Comparison of ENCODE assay signal across 8 mouse cellular contexts in genomic region chr11:121388554-121388945, GRCm38 (mm10). TPM values are rescaled to one million over a fixed set of nuclear protein-coding genes. Genes with fewer than 3 reads are reported as not detected.
DNase-seq lines count a peak whose midpoint lies in the region; ATAC-seq and TF ChIP-seq lines count a peak whose summit lies in the region.

No protein-coding gene starts in this region.

- H3K9me3 ChIP-seq in kidney, embryonic 15.5 days (replicated peaks), result no peaks in the 10 kb centered on the region
- H3K9me3 ChIP-seq in embryonic facial prominence, embryonic 14.5 days (ENCODE audit: control insufficient read depth, low read length), result no peaks in the 10 kb centered on the region
- H3K9me3 ChIP-seq in intestine, embryonic 15.5 days, result no peaks in the 10 kb centered on the region

- peaks cover 16% of the 10 kb centered on the region for H3K4me1 ChIP-seq in kidney, embryonic 15.5 days
- peaks cover 6% of the 10 kb centered on the region; the same call in 1 of the 2 replicates for H3K4me1 ChIP-seq in embryonic facial prominence, embryonic 14.5 days (ENCODE audit: control insufficient read depth, insufficient read depth, low read length)
- peaks cover 11% of the 10 kb centered on the region for H3K4me1 ChIP-seq in intestine, embryonic 15.5 days (replicated peaks)

- H3K4me3 ChIP-seq in kidney, embryonic 15.5 days (replicated peaks), result peak overlapping the region; percentile 72
- H3K4me3 ChIP-seq in embryonic facial prominence, embryonic 14.5 days (ENCODE audit: low read depth, low read length), result peak overlapping the region; percentile 74
- peak overlapping the region; percentile 57 for H3K4me3 ChIP-seq in intestine, embryonic 15.5 days (replicated peaks)
- H3K4me3 ChIP-seq in myocyte, result peak overlapping the region; percentile 26

- DNase-seq in kidney, postnatal 4 days, result no peak
- no peak for DNase-seq in embryonic facial prominence, embryonic 14.5 days (ENCODE audit: low spot score)
- no peak for DNase-seq in gastrocnemius, adult 8-10 months (ENCODE audit: low spot score in 2 of 2)
- DNase-seq in urinary bladder, adult 18-20 months (ENCODE audit: low spot score in 2 of 2), result no peak
- no peak for DNase-seq in cerebellum, postnatal 4 days (ENCODE audit: low spot score in 2 of 2)

- H3K4me2 ChIP-seq in kidney, embryonic 15.5 days, result peak overlapping the region; percentile 95
- peak overlapping the region; percentile 68 for H3K4me2 ChIP-seq in embryonic facial prominence, embryonic 14.5 days (ENCODE audit: low read depth, low read length)
- peak overlapping the region; percentile 92 for H3K4me2 ChIP-seq in intestine, embryonic 15.5 days (replicated peaks)
- peak overlapping the region; percentile 76 for H3K4me2 ChIP-seq in myocyte (ENCODE audit: low read depth)

- 0 out of 2 replicates have a peak overlapping the region, but pooled peaks have one; percentile 56 for H3K27ac ChIP-seq in kidney, embryonic 15.5 days
- H3K27ac ChIP-seq in embryonic facial prominence, embryonic 14.5 days (replicated peaks; ENCODE audit: low read depth, low read length), result peak overlapping the region; percentile 39; the same call in 1 of the 2 replicates
- H3K27ac ChIP-seq in intestine, embryonic 15.5 days, result no peak overlapping the region

- ATAC-seq in kidney, embryonic 15.5 days (replicated peaks; ENCODE audit: low FRiP score), result no peak
- ATAC-seq in embryonic facial prominence, embryonic 14.5 days (ENCODE audit: low read depth), result no peak; the same call in 1 of the 2 replicates
- peak; percentile 29 for ATAC-seq in intestine, embryonic 15.5 days

- WGBS in kidney, embryonic 15.5 days, result 6% methylated on average over 6 of the region's 6 CpGs
- WGBS in embryonic facial prominence, embryonic 14.5 days, result 5% methylated on average over 6 of the region's 6 CpGs
- 14% methylated on average over 6 of the region's 6 CpGs for WGBS in intestine, embryonic 15.5 days

- H3ac ChIP-seq in myocyte (ENCODE audit: control insufficient read depth, insufficient read length), result peak overlapping the region; percentile 3

- peaks cover 6% of the 10 kb centered on the region for H3K27me3 ChIP-seq in kidney, embryonic 15.5 days
- H3K27me3 ChIP-seq in embryonic facial prominence, embryonic 14.5 days (replicated peaks; ENCODE audit: control insufficient read depth, insufficient read depth, low read length), result no peaks in the 10 kb centered on the region
- H3K27me3 ChIP-seq in intestine, embryonic 15.5 days (replicated peaks), result no peaks in the 10 kb centered on the region
- no peaks in the 10 kb centered on the region for H3K27me3 ChIP-seq in myocyte (ENCODE audit: control insufficient read depth, insufficient read depth, insufficient read length)

- H3K36me3 ChIP-seq in kidney, embryonic 15.5 days, result no peaks in the 10 kb centered on the region
- no peaks in the 10 kb centered on the region for H3K36me3 ChIP-seq in embryonic facial prominence, embryonic 14.5 days (ENCODE audit: control insufficient read depth, insufficient read depth, low read length)
- H3K36me3 ChIP-seq in intestine, embryonic 15.5 days, result no peaks in the 10 kb centered on the region
- no peaks in the 10 kb centered on the region for H3K36me3 ChIP-seq in myocyte (ENCODE audit: control insufficient read depth, insufficient read depth)

- H3K79me2 ChIP-seq in myocyte (ENCODE audit: control insufficient read depth, insufficient read depth), result no peaks in the 10 kb centered on the region

- no peak overlapping the region for H3K9ac ChIP-seq in kidney, embryonic 15.5 days
- 0 out of 2 replicates have a peak overlapping the region, but pooled peaks have one; percentile 8 for H3K9ac ChIP-seq in embryonic facial prominence, embryonic 14.5 days (ENCODE audit: low read depth, low read length)
- H3K9ac ChIP-seq in intestine, embryonic 15.5 days, result no peak overlapping the region

- no peak for TF ChIP-seq POLR2A in myocyte (IDR thresholded peaks at IDR 0.05; ENCODE audit: insufficient read length, low read depth)

TF ChIP-seq in myocyte, 11 proteins besides CTCF, POLR2A, EP300 and RAD21:
- no peak for TF ChIP-seq TCF3 (IDR thresholded peaks at IDR 0.05; ENCODE audit: insufficient read length, low read depth)
- no peak for TF ChIP-seq POLR2AphosphoS2 (IDR thresholded peaks at IDR 0.05; ENCODE audit: insufficient read length, low read depth)

RNA-seq across cellular contexts. Expression of gene Rab40b, which starts 0.5 kb away (rescaled TPM):
- polyA plus RNA-seq in kidney, embryonic 15.5 days (2015; fragmentation: Nextera tagmentation; extraction: Ambion mirVana), result 5.5 and 6.8 TPM in 2 replicates
- 34.7 and 43.7 TPM in 2 replicates for polyA plus RNA-seq in embryonic facial prominence, embryonic 14.5 days (2014; fragmentation: Nextera tagmentation; extraction: Ambion mirVana)
- polyA plus RNA-seq in intestine, embryonic 15.5 days (2015; fragmentation: Nextera tagmentation; extraction: Ambion mirVana), result 5.4 TPM in 2 replicates
- polyA plus RNA-seq in myocyte (2012; fragmentation: generic; extraction: Trizol), result 13.5 TPM
- 10 to 100 TPM; 13.2 to 23.0 (median 18.9) TPM for total RNA-seq in gastrocnemius, adult 8-10 months (2022)

RNA-seq across cellular contexts. Expression of gene Fn3krp, which starts 32.7 kb away (rescaled TPM):
- 8.7 and 9.9 TPM in 2 replicates for polyA plus RNA-seq in kidney, embryonic 15.5 days (2015; fragmentation: Nextera tagmentation; extraction: Ambion mirVana)
- 5.4 and 6.6 TPM in 2 replicates for polyA plus RNA-seq in embryonic facial prominence, embryonic 14.5 days (2014; fragmentation: Nextera tagmentation; extraction: Ambion mirVana)
- polyA plus RNA-seq in intestine, embryonic 15.5 days (2015; fragmentation: Nextera tagmentation; extraction: Ambion mirVana), result 6.4 and 7.1 TPM in 2 replicates
- polyA plus RNA-seq in myocyte (2012; fragmentation: generic; extraction: Trizol), result 5.7 TPM
- 1 to 10 TPM; 3.3 to 4.2 (median 4.0) TPM for total RNA-seq in gastrocnemius, adult 8-10 months (2022)

RNA-seq across cellular contexts. Expression of gene Wdr45b, which starts 34.3 kb away (rescaled TPM):
- 87.5 and 90.5 TPM in 2 replicates for polyA plus RNA-seq in kidney, embryonic 15.5 days (2015; fragmentation: Nextera tagmentation; extraction: Ambion mirVana)
- polyA plus RNA-seq in embryonic facial prominence, embryonic 14.5 days (2014; fragmentation: Nextera tagmentation; extraction: Ambion mirVana), result 108 and 111 TPM in 2 replicates
- polyA plus RNA-seq in intestine, embryonic 15.5 days (2015; fragmentation: Nextera tagmentation; extraction: Ambion mirVana), result 76.7 and 79.5 TPM in 2 replicates
- 66.4 TPM for polyA plus RNA-seq in myocyte (2012; fragmentation: generic; extraction: Trizol)
- 10 to 100 TPM; 14.4 to 23.0 (median 19.3) TPM for total RNA-seq in gastrocnemius, adult 8-10 months (2022)

RNA-seq across cellular contexts. Expression of gene Fn3k, which starts 46.2 kb away (rescaled TPM):
- 2.6 and 2.7 TPM in 2 replicates for polyA plus RNA-seq in kidney, embryonic 15.5 days (2015; fragmentation: Nextera tagmentation; extraction: Ambion mirVana)
- polyA plus RNA-seq in embryonic facial prominence, embryonic 14.5 days (2014; fragmentation: Nextera tagmentation; extraction: Ambion mirVana), result 2.4 and 3.7 TPM in 2 replicates
- polyA plus RNA-seq in intestine, embryonic 15.5 days (2015; fragmentation: Nextera tagmentation; extraction: Ambion mirVana), result 1.3 and 1.6 TPM in 2 replicates
- polyA plus RNA-seq in myocyte (2012; fragmentation: generic; extraction: Trizol), result 28.9 TPM
- total RNA-seq in gastrocnemius, adult 8-10 months (2022), result 10 to 100 TPM; 20.4 to 25.6 (median 25.1) TPM
